Mouse (Mus musculus) E14TG2a.4 (cell line): ENCODE results near the gene Setd2.

Source experiments
- H3K27me3 ChIP-seq: 2 replicates; pipeline ENCODE4 v1.6.1; 2014; ENCODE audit warnings: low read length, control low read depth; ENCODE audit not compliant: insufficient read depth
- H3K36me3 ChIP-seq: 2 replicates; pipeline ENCODE4 v1.6.1; 2014; ENCODE audit warnings: low read length, control low read depth; ENCODE audit not compliant: insufficient read depth
- H3K4me1 ChIP-seq: replicated peaks from 2 replicates; pipeline ENCODE4 v1.6.1; 2014; ENCODE audit warnings: low read depth, low read length, control low read depth
- H3K4me3 ChIP-seq: replicated peaks from 2 replicates; pipeline ENCODE4 v1.5.1; 2014; ENCODE audit warnings: mild to moderate bottlenecking, low read length
- H3K9me3 ChIP-seq: 2 replicates; pipeline ENCODE4 v1.6.1; 2014; ENCODE audit warnings: low read length, control low read depth
- CTCF ChIP-seq: conservative IDR thresholded peaks from 2 replicates; pipeline ENCODE4 v1.5.1; 2014; ENCODE audit warnings: low read length
- NANOG ChIP-seq: IDR thresholded peaks from 2 replicates; pipeline ENCODE4 v1.6.1; 2014; ENCODE audit warnings: borderline replicate concordance, low read length, mixed read lengths
- POU5F1 ChIP-seq: IDR thresholded peaks from 2 replicates; pipeline ENCODE4 v1.6.1; 2014; ENCODE audit warnings: low read length, borderline replicate concordance

The Setd2 gene

DNA sequence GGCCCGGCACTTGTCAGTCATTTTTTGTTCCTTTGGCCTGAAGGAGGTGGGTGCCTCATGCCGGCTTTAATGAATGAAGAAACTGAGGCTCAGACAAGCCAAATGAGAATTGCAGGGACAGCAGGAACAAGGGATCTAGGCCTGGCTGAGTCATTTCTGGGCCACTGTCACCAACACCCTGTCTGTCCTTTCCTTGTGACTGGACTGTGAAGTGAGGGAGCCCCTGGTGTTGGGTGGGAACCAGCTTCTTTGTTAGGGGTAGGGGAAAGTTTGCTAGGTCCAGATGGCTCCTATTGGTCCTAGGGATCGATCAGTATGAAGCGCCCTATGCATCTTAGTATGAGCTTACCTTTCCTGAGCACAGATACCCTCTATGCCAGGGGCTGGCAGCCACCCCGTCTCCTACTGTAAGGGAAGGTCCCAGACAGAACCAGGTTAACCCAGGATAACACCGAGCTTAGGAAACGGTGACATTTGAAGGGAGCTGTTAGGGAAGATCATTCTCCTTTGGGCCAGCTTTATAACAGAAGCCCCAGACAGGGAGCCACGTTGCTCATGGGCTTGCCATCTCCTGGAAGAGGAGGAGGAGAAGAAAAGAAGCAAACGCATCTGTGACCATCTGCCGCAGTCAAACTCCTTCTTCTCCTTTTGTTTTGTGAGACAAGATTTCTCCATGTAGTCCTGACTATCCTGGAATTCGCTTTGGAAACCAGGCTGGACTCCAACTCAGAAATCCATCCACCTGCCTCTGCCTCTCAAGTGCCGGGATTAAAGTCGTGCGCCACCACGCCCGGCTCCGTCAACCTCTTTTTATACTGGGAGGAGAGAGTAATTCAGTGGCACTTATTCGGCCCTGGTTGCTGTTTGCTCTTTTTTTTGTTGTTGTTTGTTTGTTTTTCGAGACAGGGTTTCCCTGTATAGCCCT, 122.6 kb downstream of the Setd2 start:
- Histone ChIP-seq H3K9me3 (peaks cover 6% of the 10 kb centered on the region), H3K27me3 (peaks cover 23% of the 10 kb centered on the region), H3K36me3 (peaks cover 13% of the 10 kb centered on the region), H3K4me3 (peak overlapping the region; percentile 90), H3K4me1 (peaks cover 67% of the 10 kb centered on the region)
- TF ChIP-seq CTCF (no peak), POU5F1 (no peak), NANOG (no peak)

GRCm38 (mm10) chr9:110655651-110656007, 123.2 kb downstream of the Setd2 start:
- TF ChIP-seq NANOG (no peak), CTCF (no peak), POU5F1 (no peak)
- Histone ChIP-seq H3K4me3 (peak overlapping the region; percentile 88), H3K4me1 (peaks cover 74% of the 10 kb centered on the region), H3K27me3 (peaks cover 23% of the 10 kb centered on the region), H3K9me3 (peaks cover 6% of the 10 kb centered on the region), H3K36me3 (peaks cover 13% of the 10 kb centered on the region)

DNA sequence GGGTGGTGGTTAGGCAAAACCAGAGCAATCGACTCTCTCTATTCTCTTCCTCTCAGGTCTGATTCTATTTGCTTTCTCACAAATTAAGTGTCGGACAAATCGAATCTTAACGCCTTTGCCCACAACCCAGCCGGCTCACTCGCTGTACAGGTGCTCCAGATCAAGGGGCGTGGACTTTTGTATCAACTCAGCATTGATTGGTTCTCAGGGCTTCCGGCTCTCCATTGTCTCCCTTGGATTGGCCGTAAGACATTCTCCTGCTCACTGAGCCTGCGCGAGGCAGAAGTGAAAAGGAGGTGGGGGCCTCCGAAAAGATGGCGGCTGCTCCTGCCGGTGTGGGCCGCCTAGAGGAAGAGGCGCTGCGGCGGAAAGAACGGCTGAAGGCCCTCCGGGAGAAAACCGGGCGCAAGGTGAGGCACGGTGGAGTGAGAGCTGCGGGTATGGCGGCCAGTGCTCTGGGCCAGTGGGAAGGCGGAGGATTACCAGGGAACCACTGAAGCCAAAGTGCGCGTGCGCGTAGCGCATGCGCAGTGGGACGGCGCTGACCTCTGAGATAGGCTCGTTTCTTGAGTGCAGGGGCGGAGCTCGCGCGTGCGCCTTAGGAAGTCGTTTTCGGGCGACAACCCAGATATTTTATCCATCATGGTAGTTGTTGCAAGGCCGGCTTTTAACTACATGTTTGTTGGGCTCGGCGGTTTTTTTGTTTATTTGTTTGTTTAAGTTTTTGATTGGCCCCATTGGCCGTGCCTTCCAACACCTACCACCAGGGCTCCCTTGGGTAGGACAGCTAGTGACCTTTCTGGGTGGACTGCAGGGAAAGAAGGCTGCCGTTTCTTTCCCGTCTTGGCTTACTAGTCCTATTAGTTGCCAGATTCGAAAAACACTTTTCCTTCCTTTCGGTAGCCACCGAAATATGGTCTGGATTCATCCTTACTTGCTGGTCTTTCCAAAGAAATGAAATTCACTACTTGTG, 124.1 kb downstream of the Setd2 start, which contains the start of gene Ccdc12:
TSS of gene Ccdc12 (plus strand) at position 255 of the 973 bp plus-strand sequence.
- TF ChIP-seq NANOG (peak; percentile 57), CTCF (no peak)

DNA sequence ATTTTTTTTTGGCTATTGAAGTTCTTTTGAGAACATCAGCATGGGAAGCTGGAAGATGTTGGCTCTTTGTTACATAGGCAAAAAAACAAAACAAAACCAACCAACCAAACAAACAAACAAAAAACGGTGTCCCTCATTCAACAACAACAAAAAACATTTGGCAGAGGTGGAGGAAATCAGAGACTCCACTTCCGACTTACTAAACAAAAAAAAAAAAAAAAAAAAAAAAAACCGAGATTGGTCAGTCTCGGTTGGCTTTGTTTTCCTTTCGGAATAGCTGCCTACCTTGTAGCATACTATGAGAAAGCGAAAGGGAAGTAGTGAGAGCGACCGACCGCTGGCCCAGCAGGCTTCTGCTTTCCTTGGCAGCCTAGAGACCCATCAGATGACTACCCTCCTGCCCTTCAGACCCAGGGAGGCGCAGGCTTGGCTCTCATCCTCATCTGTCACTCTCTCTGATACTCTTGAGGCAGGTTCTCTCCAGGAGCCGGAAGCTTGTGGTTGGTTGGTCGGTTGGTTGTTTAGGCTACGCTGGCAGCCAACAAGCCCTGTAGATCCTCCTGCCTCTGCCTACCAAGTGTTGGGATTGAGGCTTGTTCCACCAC, 125.2 kb downstream of the Setd2 start:
- Histone ChIP-seq H3K4me1 (peaks cover 79% of the 10 kb centered on the region), H3K9me3 (no peaks in the 10 kb centered on the region), H3K4me3 (peak overlapping the region; percentile 88), H3K36me3 (peaks cover 15% of the 10 kb centered on the region), H3K27me3 (peaks cover 11% of the 10 kb centered on the region)
- TF ChIP-seq CTCF = no peak
- TF ChIP-seq POU5F1 = no peak
- no peak for TF ChIP-seq NANOG

More for the DNA sequence above, 124.1 kb downstream of the Setd2 start, which contains the start of gene Ccdc12:
- Histone ChIP-seq H3K4me1 (peaks cover 81% of the 10 kb centered on the region), H3K4me3 (peak within 1 kb of the TSS; percentile 88), H3K9me3 (peaks cover 4% of the 10 kb centered on the region), H3K27me3 (peaks cover 21% of the 10 kb centered on the region), H3K36me3 (peaks cover 10% of the 10 kb centered on the region)

DNA sequence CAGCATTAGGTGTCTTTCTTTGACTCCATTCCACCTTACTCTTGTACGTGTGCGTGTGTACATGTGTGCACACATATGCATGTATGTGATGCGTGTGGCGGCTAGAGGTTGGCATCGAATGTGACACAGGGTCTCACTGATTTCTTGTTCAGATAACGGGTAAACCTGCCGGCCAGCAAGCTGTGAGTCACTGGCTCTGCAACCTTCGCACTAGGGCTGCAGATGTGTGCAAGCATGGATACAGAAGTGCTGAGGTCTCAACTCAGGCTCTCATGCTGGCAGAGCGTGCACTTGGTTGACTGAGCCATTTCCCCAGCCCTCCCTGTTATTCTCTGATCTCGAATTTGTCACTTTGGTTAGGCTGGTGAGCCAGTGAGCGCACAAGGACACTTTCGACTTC, 127.1 kb downstream of the Setd2 start:
- H3K36me3 ChIP-seq = peaks cover 15% of the 10 kb centered on the region
- peaks cover 68% of the 10 kb centered on the region for H3K4me1 ChIP-seq
- peak overlapping the region; percentile 24 for H3K4me3 ChIP-seq
- TF ChIP-seq POU5F1 = no peak
- TF ChIP-seq NANOG = no peak
- TF ChIP-seq CTCF = no peak
- no peaks in the 10 kb centered on the region for H3K27me3 ChIP-seq
- no peaks in the 10 kb centered on the region for H3K9me3 ChIP-seq

DNA sequence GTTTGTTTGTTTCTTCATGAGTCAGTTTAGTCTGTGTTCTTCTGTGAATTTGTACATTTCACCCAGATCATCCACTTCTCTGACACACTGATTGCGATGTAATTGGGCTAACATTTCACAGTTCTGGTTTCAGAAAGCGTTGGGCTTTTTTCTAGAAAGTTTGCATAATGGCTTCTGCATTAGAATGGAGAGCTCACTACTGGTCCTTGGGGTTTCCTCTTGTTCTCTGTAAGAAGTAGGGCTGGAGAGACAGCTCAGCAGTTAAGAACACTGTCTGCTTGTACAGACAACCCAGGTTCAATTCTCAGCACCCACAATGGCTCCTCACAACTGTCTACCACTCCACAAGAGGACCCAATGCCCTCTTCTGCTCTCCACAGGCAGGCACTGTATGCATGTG, 127.8 kb downstream of the Setd2 start:
- no peaks in the 10 kb centered on the region for H3K27me3 ChIP-seq
- no peaks in the 10 kb centered on the region for H3K9me3 ChIP-seq
- H3K36me3 ChIP-seq = peaks cover 15% of the 10 kb centered on the region
- peaks cover 66% of the 10 kb centered on the region for H3K4me1 ChIP-seq
- TF ChIP-seq POU5F1 = peak; percentile 18; the same call in 1 of the 2 replicates
- TF ChIP-seq CTCF = no peak
- no peak for TF ChIP-seq NANOG
- peak overlapping the region; percentile 24; the same call in 1 of the 2 replicates for H3K4me3 ChIP-seq

DNA sequence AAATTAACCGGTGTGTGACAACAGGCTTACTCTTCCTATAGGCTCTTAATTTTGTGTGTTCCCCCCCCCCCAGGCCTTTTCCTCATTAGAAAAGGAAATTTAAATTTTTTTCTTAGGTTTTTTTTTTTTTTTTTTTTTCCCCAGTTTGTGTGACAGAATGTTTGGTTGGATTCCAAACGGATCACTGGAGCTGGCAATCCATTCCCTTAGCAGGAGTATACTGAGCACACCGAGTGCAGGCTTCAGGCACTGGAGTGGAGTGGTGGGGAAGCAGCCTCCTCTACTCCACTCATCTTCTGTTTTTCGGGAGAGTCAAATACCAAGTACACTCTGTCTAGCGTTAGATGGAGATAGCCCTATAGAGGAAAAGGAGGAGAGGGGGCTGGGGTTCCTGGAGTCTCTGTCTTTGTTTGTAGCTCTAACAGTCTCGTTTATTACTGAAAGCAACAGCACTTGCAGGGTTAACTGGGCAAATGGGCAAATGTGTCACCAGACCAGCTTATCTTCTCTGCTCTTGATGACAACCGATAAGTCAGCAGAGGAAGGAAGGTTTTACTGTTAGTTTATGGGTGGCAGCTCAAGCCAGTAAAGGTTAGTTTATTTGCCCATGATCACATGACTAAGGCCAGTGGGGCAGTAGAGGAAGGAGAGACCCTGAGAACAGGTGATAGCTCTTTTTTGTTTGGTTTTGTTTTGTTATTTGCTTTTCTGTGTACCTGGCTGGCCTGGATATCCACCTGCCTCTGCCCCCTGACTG, 128.6 kb downstream of the Setd2 start:
- peaks cover 66% of the 10 kb centered on the region for H3K4me1 ChIP-seq
- H3K9me3 ChIP-seq = no peaks in the 10 kb centered on the region
- peaks cover 15% of the 10 kb centered on the region for H3K36me3 ChIP-seq
- H3K4me3 ChIP-seq = no peak overlapping the region
- no peaks in the 10 kb centered on the region for H3K27me3 ChIP-seq
- no peak for TF ChIP-seq NANOG
- no peak for TF ChIP-seq POU5F1
- no peak for TF ChIP-seq CTCF
